Mouse (Mus musculus): ENCODE data around the gene Ubap2l. TPM values are rescaled to one million over a fixed set of nuclear protein-coding genes. Genes with fewer than 3 reads are reported as not detected.
A peak's percentile ranks its signal among the peaks of the same experiment; 100 is the strongest.

Ubap2l gene
- total and polyA plus RNA-seq, 3 experiments = 104 to 116 (median 104) TPM

DNA sequence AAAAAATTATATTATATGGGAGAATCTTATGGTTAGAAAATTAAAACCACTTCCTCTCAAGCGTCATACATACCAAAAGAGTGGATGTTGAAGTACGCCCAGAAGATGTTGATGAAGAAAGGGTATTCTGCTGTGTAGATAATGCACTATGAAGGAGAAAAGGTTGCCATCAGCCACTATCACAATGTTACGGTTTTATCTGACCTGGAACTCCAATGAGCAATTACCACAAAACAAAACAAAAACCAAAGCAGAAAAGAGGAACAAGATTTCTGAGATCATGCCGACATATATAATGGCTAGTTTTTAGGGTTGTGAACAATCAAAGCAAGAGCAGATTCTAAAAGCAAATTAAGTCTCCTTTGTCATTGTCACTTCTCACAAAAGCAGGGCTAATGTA lies 35.8 kb downstream of the Ubap2l start:
- Histone ChIP-seq H3K9ac (ENCODE audit: low read depth, low read length) (no peak overlapping the region), H3K27me3 (ENCODE audit: control insufficient read depth, insufficient read depth, low read length) (no peaks in the 10 kb centered on the region), H3K79me2 (replicated peaks; ENCODE audit: control insufficient read depth, insufficient read depth, low read length) (no peaks in the 10 kb centered on the region), H3K4me1 (ENCODE audit: control insufficient read depth, insufficient read depth, low read length) (no peaks in the 10 kb centered on the region), H3K27ac (no peak overlapping the region), H3K4me3 (no peak overlapping the region), H3K36me3 (ENCODE audit: control insufficient read depth, insufficient read depth, low read length) (peaks cover 10% of the 10 kb centered on the region)
- intact Hi-C loops (cut with DNase I) = no loop called here
- WGBS = 91% methylated on average over 4 of the region's 4 CpGs
- DNase-seq = no peak
- TF ChIP-seq CTCF (IDR thresholded peaks at IDR 0.05) (no peak), POLR2A (IDR thresholded peaks at IDR 0.05; ENCODE audit: insufficient read depth, low read depth, low read length) (no peak), EP300 (IDR thresholded peaks at IDR 0.05; ENCODE audit: insufficient read depth, low read depth, low read length) (no peak)

DNA sequence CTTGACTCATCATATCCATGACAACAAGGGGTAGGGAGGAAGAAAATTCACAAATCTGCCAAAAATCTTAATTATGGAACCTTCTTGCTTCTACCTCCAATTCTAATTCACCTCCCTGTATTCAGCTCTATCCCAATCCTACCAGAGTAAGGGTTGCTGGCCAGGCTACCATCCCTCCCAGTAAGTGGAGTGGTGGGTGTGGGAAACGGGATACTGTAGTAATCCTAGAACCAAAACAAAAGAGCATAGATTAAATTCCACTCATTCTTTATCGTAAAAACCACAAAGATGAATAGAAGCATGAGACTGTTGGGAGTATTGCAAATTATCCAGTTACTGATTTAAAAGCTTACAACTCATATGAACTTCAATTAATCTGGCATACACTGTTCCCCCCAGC lies 42.1 kb downstream of the Ubap2l start:
- intact Hi-C loops (cut with DNase I) = no loop called here
- Histone ChIP-seq H3K79me2 (replicated peaks; ENCODE audit: control insufficient read depth, insufficient read depth, low read length) (no peaks in the 10 kb centered on the region), H3K4me1 (ENCODE audit: control insufficient read depth, insufficient read depth, low read length) (no peaks in the 10 kb centered on the region), H3K27me3 (ENCODE audit: control insufficient read depth, insufficient read depth, low read length) (no peaks in the 10 kb centered on the region), H3K36me3 (ENCODE audit: control insufficient read depth, insufficient read depth, low read length) (peaks cover 14% of the 10 kb centered on the region), H3K27ac (no peak overlapping the region), H3K4me3 (no peak overlapping the region), H3K9ac (ENCODE audit: low read depth, low read length) (no peak overlapping the region)
- 61% methylated on average over 2 of the region's 2 CpGs for WGBS
- DNase-seq = no peak
- TF ChIP-seq POLR2A (IDR thresholded peaks at IDR 0.05; ENCODE audit: insufficient read depth, low read depth, low read length) (no peak), CTCF (IDR thresholded peaks at IDR 0.05) (no peak), EP300 (IDR thresholded peaks at IDR 0.05; ENCODE audit: insufficient read depth, low read depth, low read length) (no peak)

DNA sequence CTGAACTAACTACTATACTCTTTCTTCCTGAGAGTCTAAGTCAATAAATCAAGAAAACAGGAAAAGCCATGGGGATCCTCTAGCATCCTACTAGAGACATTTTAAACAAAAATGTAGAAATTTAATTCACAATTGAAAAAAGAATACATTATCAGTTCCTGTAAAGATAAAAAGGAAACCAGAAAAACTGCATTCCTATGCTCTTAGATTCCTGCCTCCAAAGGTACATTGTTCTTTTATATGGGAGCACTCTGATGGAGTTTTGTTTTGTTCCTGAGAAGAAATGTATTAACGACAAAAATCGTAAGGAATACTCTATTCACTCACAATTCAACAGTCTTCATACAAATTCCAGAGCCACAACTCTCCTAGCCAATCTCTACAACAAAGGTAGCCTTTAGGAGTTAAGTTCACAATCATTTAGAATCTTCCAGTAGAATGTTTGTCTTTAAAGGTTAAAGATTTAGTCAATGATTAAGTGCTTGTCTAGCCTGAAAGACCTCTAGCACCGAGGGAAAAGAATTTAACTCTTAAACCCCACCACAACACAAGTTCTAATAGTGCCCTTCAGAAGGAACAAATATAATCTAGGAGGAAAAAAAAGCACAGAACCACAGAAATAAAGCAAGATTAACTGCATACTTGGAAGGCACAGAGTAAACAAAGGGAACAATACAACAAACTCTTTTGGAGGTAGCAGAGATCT lies 48.2 kb downstream of the Ubap2l start:
- Histone ChIP-seq H3K9ac (ENCODE audit: low read depth, low read length) (no peak overlapping the region), H3K27ac (no peak overlapping the region), H3K36me3 (ENCODE audit: control insufficient read depth, insufficient read depth, low read length) (peaks cover 3% of the 10 kb centered on the region; the same call in 1 of the 2 replicates), H3K79me2 (replicated peaks; ENCODE audit: control insufficient read depth, insufficient read depth, low read length) (no peaks in the 10 kb centered on the region), H3K4me3 (no peak overlapping the region), H3K4me1 (ENCODE audit: control insufficient read depth, insufficient read depth, low read length) (no peaks in the 10 kb centered on the region), H3K27me3 (ENCODE audit: control insufficient read depth, insufficient read depth, low read length) (no peaks in the 10 kb centered on the region)
- 64% methylated on average over 3 of the region's 3 CpGs for WGBS
- intact Hi-C loops (cut with DNase I) = loop anchor here (5.0 kb wide), 1 partner anchor 48 kb away; the partner anchor contains the start of genes 4933434E20Rik and Ubap2l
- TF ChIP-seq EP300 (IDR thresholded peaks at IDR 0.05; ENCODE audit: insufficient read depth, low read depth, low read length) (no peak), POLR2A (IDR thresholded peaks at IDR 0.05; ENCODE audit: insufficient read depth, low read depth, low read length) (no peak), CTCF (IDR thresholded peaks at IDR 0.05) (no peak)
- no peak for DNase-seq

DNA sequence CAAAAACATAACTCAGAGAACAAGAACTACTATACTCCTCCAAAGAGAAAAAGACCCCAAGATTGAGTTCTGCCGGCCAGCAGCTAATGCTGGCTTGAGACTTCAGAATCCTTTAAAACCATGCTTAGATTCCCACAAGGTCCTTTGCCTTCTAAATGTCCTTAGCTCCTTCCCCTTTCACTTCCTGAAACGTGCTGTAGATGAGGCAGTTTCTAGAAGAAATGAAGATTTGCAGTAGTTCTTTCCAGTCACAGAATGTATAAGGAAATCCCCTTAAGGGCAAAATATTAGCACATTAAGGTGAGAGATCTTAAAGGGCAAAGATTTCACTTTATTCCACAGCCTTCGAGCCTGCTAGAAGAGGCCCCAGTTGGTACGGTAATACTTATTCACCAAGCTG lies 52.6 kb downstream of the Ubap2l start:
- Histone ChIP-seq H3K27ac (no peak overlapping the region), H3K4me3 (no peak overlapping the region), H3K4me1 (ENCODE audit: control insufficient read depth, insufficient read depth, low read length) (peaks cover 1% of the 10 kb centered on the region; the same call in 1 of the 2 replicates), H3K27me3 (ENCODE audit: control insufficient read depth, insufficient read depth, low read length) (no peaks in the 10 kb centered on the region), H3K9ac (ENCODE audit: low read depth, low read length) (no peak overlapping the region), H3K36me3 (ENCODE audit: control insufficient read depth, insufficient read depth, low read length) (peaks cover 4% of the 10 kb centered on the region), H3K79me2 (replicated peaks; ENCODE audit: control insufficient read depth, insufficient read depth, low read length) (no peaks in the 10 kb centered on the region)
- 68% methylated on average over 4 of the region's 4 CpGs for WGBS
- no peak for DNase-seq
- intact Hi-C loops (cut with DNase I) = loop anchor here (2.0 to 5.0 kb wide), 2 partner anchors 37 to 52 kb away; partner anchors contain the start of genes 4933434E20Rik, Atp8b2 and Ubap2l
- TF ChIP-seq EP300 (IDR thresholded peaks at IDR 0.05; ENCODE audit: insufficient read depth, low read depth, low read length) = no peak
- no peak for TF ChIP-seq POLR2A (IDR thresholded peaks at IDR 0.05; ENCODE audit: insufficient read depth, low read depth, low read length)
- TF ChIP-seq CTCF (IDR thresholded peaks at IDR 0.05) = no peak

DNA sequence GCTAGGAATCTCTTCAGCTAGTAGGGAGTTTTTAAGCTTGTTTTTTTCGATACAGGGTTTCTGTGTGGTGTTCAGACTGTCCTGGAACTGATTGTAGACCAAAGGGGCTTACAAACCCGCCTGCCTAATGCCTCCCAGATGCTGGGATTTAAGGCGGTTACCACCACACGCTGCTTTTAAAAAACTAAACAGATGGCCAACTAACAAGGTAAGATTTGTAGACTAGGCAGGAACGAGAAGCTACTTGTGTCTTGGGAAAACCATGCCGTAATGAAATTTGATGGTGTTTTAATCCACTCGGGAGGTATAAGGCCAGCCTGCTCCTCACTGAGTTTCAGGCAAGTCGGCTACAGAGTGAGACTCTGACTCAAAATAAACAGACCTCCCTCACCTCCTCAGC lies 53.3 kb downstream of the Ubap2l start:
- 17% methylated on average over 8 of the region's 8 CpGs for WGBS
- DNase-seq = no peak
- TF ChIP-seq CTCF (IDR thresholded peaks at IDR 0.05) = no peak
- TF ChIP-seq EP300 (IDR thresholded peaks at IDR 0.05; ENCODE audit: insufficient read depth, low read depth, low read length) = no peak
- no peak for TF ChIP-seq POLR2A (IDR thresholded peaks at IDR 0.05; ENCODE audit: insufficient read depth, low read depth, low read length)
- no peaks in the 10 kb centered on the region for H3K79me2 ChIP-seq (replicated peaks; ENCODE audit: control insufficient read depth, insufficient read depth, low read length)
- peaks cover 4% of the 10 kb centered on the region; the same call in 1 of the 2 replicates for H3K36me3 ChIP-seq (ENCODE audit: control insufficient read depth, insufficient read depth, low read length)
- peak overlapping the region; percentile 93 for H3K27ac ChIP-seq
- H3K9ac ChIP-seq (ENCODE audit: low read depth, low read length) = peak overlapping the region; percentile 82
- intact Hi-C loops (cut with DNase I) = loop anchor here (2.0 kb wide), 1 partner anchor 36 kb away; the partner anchor contains the start of gene Atp8b2
- H3K4me1 ChIP-seq (ENCODE audit: control insufficient read depth, insufficient read depth, low read length) = peaks cover 1% of the 10 kb centered on the region; the same call in 1 of the 2 replicates
- H3K4me3 ChIP-seq = peak overlapping the region; percentile 78
- no peaks in the 10 kb centered on the region for H3K27me3 ChIP-seq (ENCODE audit: control insufficient read depth, insufficient read depth, low read length)

DNA sequence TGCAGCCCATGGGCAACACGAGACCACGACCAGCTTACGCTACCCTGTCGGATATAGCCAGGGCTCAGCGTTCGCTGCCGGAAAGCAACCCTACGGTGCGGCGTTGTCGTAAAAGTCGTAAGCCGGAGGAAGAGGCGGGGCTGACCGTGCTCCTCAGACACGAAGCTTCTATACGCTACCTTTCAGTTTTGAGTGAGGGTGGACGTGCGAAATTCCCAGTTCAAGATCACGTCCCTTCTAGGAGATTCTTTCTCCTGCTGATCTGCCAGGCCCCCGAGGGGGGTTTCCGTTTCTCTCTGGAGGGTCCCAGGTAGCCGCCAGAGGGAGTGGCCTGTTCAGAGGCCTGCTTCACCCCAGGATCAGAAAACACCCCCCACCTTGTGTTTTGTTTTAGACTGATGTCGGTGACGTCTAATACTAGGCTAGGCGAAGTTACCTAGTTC lies 53.8 kb downstream of the Ubap2l start, which contains the start of gene Hax1:
Gene Hax1 (minus strand): TSS at position 169 of the 443 bp plus-strand sequence.
- under 1% methylated on average over 26 of the region's 26 CpGs for WGBS
- intact Hi-C loops (cut with DNase I) = loop anchor here (2.0 kb wide), 1 partner anchor 36 kb away; the partner anchor contains the start of gene Atp8b2
- H3K79me2 ChIP-seq (replicated peaks; ENCODE audit: control insufficient read depth, insufficient read depth, low read length) = no peaks in the 10 kb centered on the region
- H3K36me3 ChIP-seq (ENCODE audit: control insufficient read depth, insufficient read depth, low read length) = peaks cover 4% of the 10 kb centered on the region; the same call in 1 of the 2 replicates
- H3K4me1 ChIP-seq (ENCODE audit: control insufficient read depth, insufficient read depth, low read length) = peaks cover 1% of the 10 kb centered on the region; the same call in 1 of the 2 replicates
- peak within 1 kb of the TSS; percentile 93 for H3K27ac ChIP-seq
- no peaks in the 10 kb centered on the region for H3K27me3 ChIP-seq (ENCODE audit: control insufficient read depth, insufficient read depth, low read length)
- DNase-seq = peak; percentile 93 to 95
- TF ChIP-seq EP300 (IDR thresholded peaks at IDR 0.05; ENCODE audit: insufficient read depth, low read depth, low read length) (peak; percentile 68; the same call in 1 of the 2 replicates), CTCF (IDR thresholded peaks at IDR 0.05) (peak; percentile 48), POLR2A (IDR thresholded peaks at IDR 0.05; ENCODE audit: insufficient read depth, low read depth, low read length) (peak; percentile 97)
- peak within 1 kb of the TSS; percentile 78 for H3K4me3 ChIP-seq
- peak within 1 kb of the TSS; percentile 82 for H3K9ac ChIP-seq (ENCODE audit: low read depth, low read length)

Data from heart, adult 2 months (tissue).